ENCODE assay signal across 30 mouse cellular contexts in genomic region chr1:153316286-153316685, GRCm38 (mm10). TPM values are rescaled to one million over a fixed set of nuclear protein-coding genes. Genes with fewer than 3 reads are reported as not detected.
DNase-seq lines count a peak whose midpoint lies in the region; ATAC-seq and TF ChIP-seq lines count a peak whose summit lies in the region.
"Had no signal": no experiment of that assay in that cellular context is flagged by ENCODE, and none has a peak within 500 bp of the region (broad histone marks: within the 10 kb centered on the region; RNA-seq: fewer than 3 reads in every experiment).

No protein-coding gene starts in this region.

- no peak overlapping the region for H3K4me3 ChIP-seq in heart, embryonic 13.5 days
- H3K4me3 ChIP-seq in heart, adult 2 months, result no peak overlapping the region
- no peak overlapping the region for H3K4me3 ChIP-seq in kidney, embryonic 15.5 days (replicated peaks)
- no peak overlapping the region for H3K4me3 ChIP-seq in ES-Bruce4 (ENCODE audit: low read depth, low read length)
- H3K4me3 ChIP-seq: embryonic facial prominence, embryonic 10.5 days; embryonic facial prominence, embryonic 13.5 days; erythroblast, embryonic 14.5 days; forebrain, embryonic 12.5 days; forebrain, embryonic 15.5 days; hindbrain, embryonic 15.5 days; intestine, embryonic 15.5 days had no signal

- H3K9ac ChIP-seq in heart, embryonic 13.5 days, result no peak overlapping the region
- H3K9ac ChIP-seq in heart, adult 2 months (ENCODE audit: low read depth, low read length), result no peak overlapping the region
- no peak overlapping the region for H3K9ac ChIP-seq in kidney, embryonic 15.5 days
- H3K9ac ChIP-seq in ES-Bruce4 (ENCODE audit: low read depth, poor library complexity, severe bottlenecking), result no peak overlapping the region
- H3K9ac ChIP-seq: embryonic facial prominence, embryonic 13.5 days; forebrain, embryonic 12.5 days; forebrain, embryonic 15.5 days; hindbrain, embryonic 15.5 days; intestine, embryonic 15.5 days had no signal

- peaks cover 29% of the 10 kb centered on the region for H3K36me3 ChIP-seq in heart, embryonic 13.5 days
- H3K36me3 ChIP-seq in heart, adult 2 months (ENCODE audit: control insufficient read depth, insufficient read depth, low read length), result peaks cover 23% of the 10 kb centered on the region
- H3K36me3 ChIP-seq in kidney, embryonic 15.5 days, result peaks cover 13% of the 10 kb centered on the region
- no peaks in the 10 kb centered on the region for H3K36me3 ChIP-seq in ES-Bruce4 (ENCODE audit: control insufficient read depth, insufficient read depth, low read length, poor library complexity, severe bottlenecking)
- H3K36me3 ChIP-seq: forebrain, embryonic 12.5 days; forebrain, embryonic 15.5 days; hindbrain, embryonic 15.5 days had no signal

- ATAC-seq in heart, embryonic 13.5 days (ENCODE audit: extremely low read depth, insufficient number of reproducible peaks, low FRiP score, low TSS enrichment), result no peak
- ATAC-seq in kidney, embryonic 15.5 days (replicated peaks; ENCODE audit: low FRiP score), result no peak
- ATAC-seq: forebrain, embryonic 15.5 days; intestine, embryonic 15.5 days had no signal

- intact Hi-C loops in heart, adult 2 months (cut with DNase I), result loop anchor here (5.0 kb wide), 2 partner anchors 49 to 189 kb away; no protein-coding TSS in a partner anchor

- no peak overlapping the region for H3K4me2 ChIP-seq in heart, embryonic 13.5 days
- H3K4me2 ChIP-seq in kidney, embryonic 15.5 days, result no peak overlapping the region
- H3K4me2 ChIP-seq: embryonic facial prominence, embryonic 13.5 days; forebrain, embryonic 12.5 days; forebrain, embryonic 15.5 days; heart, embryonic 11.5 days; hindbrain, embryonic 15.5 days; intestine, embryonic 15.5 days had no signal

- DNase-seq in heart, adult 2 months, result no peak
- DNase-seq in kidney, adult 8-10 months, result no peak
- DNase-seq in R1 (ENCODE audit: low read depth, low spot score), result peak; percentile 91
- no peak for DNase-seq in layer of hippocampus, adult 8-10 months (ENCODE audit: low spot score in 2 of 2)
- DNase-seq in lung, postnatal 14 days, result no peak
- DNase-seq: adrenal gland, adult 8-10 months; adrenal gland, postnatal 25 days; B cell, adult 2 months; cerebellum, adult 11-12 months; cerebellum, adult 8-10 months; cerebellum, postnatal 10 days; cerebellum, postnatal 36 days; embryo, embryonic 11 days; gastrocnemius, postnatal 25 days; heart, adult 18-20 months; heart, postnatal 14 days; heart, postnatal 4 days; kidney, adult 11 months had no signal

- no peaks in the 10 kb centered on the region for H3K27me3 ChIP-seq in heart, embryonic 13.5 days (replicated peaks)
- H3K27me3 ChIP-seq in heart, adult 2 months (ENCODE audit: control insufficient read depth, insufficient read depth, low read length), result no peaks in the 10 kb centered on the region
- no peaks in the 10 kb centered on the region for H3K27me3 ChIP-seq in kidney, embryonic 15.5 days
- H3K27me3 ChIP-seq in ES-Bruce4 (ENCODE audit: control insufficient read depth, insufficient read depth, low read length, poor library complexity, severe bottlenecking), result no peaks in the 10 kb centered on the region
- H3K27me3 ChIP-seq: CH12.LX; embryonic facial prominence, embryonic 13.5 days; forebrain, embryonic 12.5 days; forebrain, embryonic 15.5 days; hindbrain, embryonic 15.5 days; intestine, embryonic 15.5 days had no signal

- no peaks in the 10 kb centered on the region; the same call in 1 of the 2 replicates for H3K9me3 ChIP-seq in heart, embryonic 13.5 days
- H3K9me3 ChIP-seq in kidney, embryonic 15.5 days (replicated peaks), result no peaks in the 10 kb centered on the region
- no peaks in the 10 kb centered on the region for H3K9me3 ChIP-seq in ES-Bruce4 (replicated peaks; ENCODE audit: control insufficient read depth, insufficient read depth, low read length, poor library complexity, severe bottlenecking)
- H3K9me3 ChIP-seq: embryonic facial prominence, embryonic 10.5 days; embryonic facial prominence, embryonic 13.5 days; forebrain, embryonic 12.5 days; forebrain, embryonic 15.5 days; hindbrain, embryonic 15.5 days; intestine, embryonic 15.5 days had no signal

- peaks cover 80% of the 10 kb centered on the region for H3K4me1 ChIP-seq in heart, embryonic 13.5 days
- peaks cover 21% of the 10 kb centered on the region for H3K4me1 ChIP-seq in heart, adult 2 months (ENCODE audit: control insufficient read depth, insufficient read depth, low read length)
- H3K4me1 ChIP-seq in kidney, embryonic 15.5 days, result peaks cover 62% of the 10 kb centered on the region
- peaks cover 7% of the 10 kb centered on the region for H3K4me1 ChIP-seq in ES-Bruce4 (ENCODE audit: control insufficient read depth, insufficient read depth, low read length)

- H3K79me2 ChIP-seq in heart, adult 2 months (replicated peaks; ENCODE audit: control insufficient read depth, insufficient read depth, low read length), result peaks cover 12% of the 10 kb centered on the region

- no peak for TF ChIP-seq CTCF in heart, adult 2 months (IDR thresholded peaks at IDR 0.05)
- no peak for TF ChIP-seq CTCF in ES-Bruce4 (IDR thresholded peaks at IDR 0.05; ENCODE audit: low read depth, low read length)

- 0 out of 2 replicates have a peak overlapping the region, but pooled peaks have one; percentile 8 for H3K27ac ChIP-seq in heart, embryonic 13.5 days (replicated peaks)
- no peak overlapping the region; the same call in 1 of the 2 replicates for H3K27ac ChIP-seq in heart, adult 2 months
- peak overlapping the region; percentile 13; the same call in 1 of the 2 replicates for H3K27ac ChIP-seq in kidney, embryonic 15.5 days
- no peak overlapping the region for H3K27ac ChIP-seq in ES-Bruce4 (ENCODE audit: insufficient read depth, low read length)
- H3K27ac ChIP-seq: embryonic facial prominence, embryonic 10.5 days; embryonic facial prominence, embryonic 13.5 days; forebrain, embryonic 12.5 days; forebrain, embryonic 15.5 days; hindbrain, embryonic 15.5 days; intestine, embryonic 15.5 days had no signal

- no peak for TF ChIP-seq EP300 in heart, adult 2 months (IDR thresholded peaks at IDR 0.05; ENCODE audit: insufficient read depth, low read depth, low read length)
- TF ChIP-seq EP300 in ES-Bruce4 (IDR thresholded peaks at IDR 0.05; ENCODE audit: insufficient read depth, low read depth, low read length), result 0 out of 2 replicates have a peak, but pooled peaks have one; percentile 16

- TF ChIP-seq POLR2A in heart, adult 2 months (IDR thresholded peaks at IDR 0.05; ENCODE audit: insufficient read depth, low read depth, low read length), result no peak
- no peak for TF ChIP-seq POLR2A in ES-Bruce4 (IDR thresholded peaks at IDR 0.05; ENCODE audit: insufficient read depth, low read length)

RNA-seq across cellular contexts. Expression of gene Lamc1, which starts 16.3 kb away (rescaled TPM):
- 75.3 and 78.2 TPM in 2 replicates for polyA plus RNA-seq in heart, embryonic 13.5 days (2015; fragmentation: Nextera tagmentation; extraction: Ambion mirVana)
- 100 to 1,000 TPM; 111 to 116 TPM for total RNA-seq in heart, adult 2 months (2021)
- 103 and 138 TPM in 2 replicates for polyA plus RNA-seq in heart, adult 2 months (2012; rRNA removed)
- polyA plus RNA-seq in kidney, embryonic 15.5 days (2015; fragmentation: Nextera tagmentation; extraction: Ambion mirVana), result 93.5 and 101 TPM in 2 replicates
- 195 and 233 TPM in 2 replicates for polyA plus RNA-seq in ES-Bruce4 (2011; ENCODE audit: insufficient read depth, insufficient read length, low read depth, missing spikeins)
- total RNA-seq in layer of hippocampus, adult 8-10 months (2022), result 10 to 100 TPM; 25.3 to 32.3 (median 28.6) TPM

Comparison
In these comparisons a context has a peak if more than half of its experiments do, and no peak if none do; other contexts are left out.
1. H3K27ac ChIP-seq: peak in heart, embryonic 13.5 days (single experiment) and kidney, embryonic 15.5 days (single experiment); none in heart, adult 2 months (single experiment) and ES-Bruce4 (single experiment).